Mouse (Mus musculus) CH12.LX (cell line): ENCODE results near the gene Zfp184.

Source experiments
- CTCF ChIP-seq, 2 experiments: IDR thresholded peaks in 1 of 2; conservative IDR thresholded peaks in 1 of 2; 2 replicates each; pipeline ENCODE4 v1.5.1; 2011 to 2012; ENCODE audit warnings: low read depth in 2 of 2, low read length in 2 of 2, improper control_type of control experiment in 1 of 2, inconsistent platforms in 1 of 2, mild to moderate bottlenecking in 1 of 2, moderate library complexity in 1 of 2
- E2F4 ChIP-seq: IDR thresholded peaks from 2 replicates; pipeline ENCODE4 v1.6.1; 2011; ENCODE audit warnings: low read depth, low read length, improper control_type of control experiment; ENCODE audit not compliant: insufficient replicate concordance
- EP300 ChIP-seq: IDR thresholded peaks from 2 replicates; pipeline ENCODE4 v1.6.1; 2011; ENCODE audit warnings: low read length, improper control_type of control experiment
- IRF4 ChIP-seq: IDR thresholded peaks from 2 replicates; pipeline ENCODE4 v1.6.1; 2014; ENCODE audit warnings: low read depth, mild to moderate bottlenecking, inconsistent platforms, low read length, improper control_type of control experiment
- MAX ChIP-seq: IDR thresholded peaks from 2 replicates; pipeline ENCODE4 v1.6.1; 2011; ENCODE audit warnings: low read length, improper control_type of control experiment
- MAZ ChIP-seq: IDR thresholded peaks from 2 replicates; pipeline ENCODE4 v1.6.1; 2012; ENCODE audit warnings: low read depth, mild to moderate bottlenecking, inconsistent platforms, low read length, improper control_type of control experiment, moderate library complexity
- POLR2A ChIP-seq: IDR thresholded peaks from 2 replicates; pipeline ENCODE4 v1.6.1; 2011; ENCODE audit warnings: low read depth, mild to moderate bottlenecking, improper control_type of control experiment, low read length
- POLR2AphosphoS2 ChIP-seq: IDR thresholded peaks from 2 replicates; pipeline ENCODE4 v1.6.1; 2011; ENCODE audit warnings: low read depth, low read length, improper control_type of control experiment
- SMC3 ChIP-seq: IDR thresholded peaks from 2 replicates; pipeline ENCODE4 v1.6.1; 2011; ENCODE audit warnings: low read depth, low read length, improper control_type of control experiment
- TBP ChIP-seq: conservative IDR thresholded peaks from 2 replicates; pipeline ENCODE4 v1.6.1; 2011; ENCODE audit warnings: low read depth, low read length, improper control_type of control experiment
- UBTF ChIP-seq: IDR thresholded peaks from 2 replicates; pipeline ENCODE4 v1.6.1; 2012; ENCODE audit warnings: low read depth, mild to moderate bottlenecking, inconsistent platforms, low read length, improper control_type of control experiment, moderate library complexity

DNA sequence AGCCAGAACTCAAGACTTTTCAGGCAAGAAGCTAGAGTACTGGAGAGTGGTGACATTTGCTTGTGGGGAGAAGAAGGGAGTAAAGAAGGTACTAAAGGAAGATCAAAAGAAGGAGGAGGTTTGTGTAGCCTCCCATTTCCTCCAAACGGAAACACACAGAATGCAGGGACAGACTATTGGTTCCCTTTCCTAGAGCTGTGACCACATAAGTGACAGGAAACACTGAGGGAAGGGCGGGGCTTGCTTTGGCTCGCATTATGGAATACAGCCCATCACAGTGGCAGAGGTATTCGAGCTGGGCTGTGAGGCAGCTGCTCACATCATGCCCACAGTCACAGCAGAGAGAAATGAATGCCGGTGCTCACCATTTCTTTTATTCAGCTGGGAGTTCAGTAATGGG, 56.9 kb downstream of the Zfp184 start:
- TF ChIP-seq CTCF (conservative IDR thresholded peaks at IDR 0.05 in 1 of 2, IDR thresholded peaks at IDR 0.05 in 1 of 2; ENCODE audit: low read depth in 2 of 2, low read length in 2 of 2) (no peak), EP300 (no peak), MAZ (no peak), UBTF (no peak), POLR2A (no peak), IRF4 (no peak), TBP (no peak), E2F4 (no peak), MAX (no peak), SMC3 (no peak), POLR2AphosphoS2 (no peak)
